Mouse (Mus musculus): Measurements from ENCODE around the gene Ap5m1. TPM values are rescaled to one million over a fixed set of nuclear protein-coding genes. Genes with fewer than 3 reads are reported as not detected.

Ap5m1 gene
- 14.4 and 15.3 TPM in 2 replicates for polyA plus RNA-seq (2021; fragmentation: Nextera tagmentation)
- long read RNA-seq, experiment 1, full-length matches to known transcripts: 7 of 19 reads
- long read RNA-seq, experiment 1, partial matches to known transcripts: 2 of 19 reads
- long read RNA-seq, experiment 1, other reads (novel, unspliced or antisense): 10 of 19 reads
- long read RNA-seq, experiment 2, full-length matches to known transcripts: 46 of 72 reads
- long read RNA-seq, experiment 2, partial matches to known transcripts: 2 of 72 reads
- long read RNA-seq, experiment 2, other reads (novel, unspliced or antisense): 24 of 72 reads

DNA sequence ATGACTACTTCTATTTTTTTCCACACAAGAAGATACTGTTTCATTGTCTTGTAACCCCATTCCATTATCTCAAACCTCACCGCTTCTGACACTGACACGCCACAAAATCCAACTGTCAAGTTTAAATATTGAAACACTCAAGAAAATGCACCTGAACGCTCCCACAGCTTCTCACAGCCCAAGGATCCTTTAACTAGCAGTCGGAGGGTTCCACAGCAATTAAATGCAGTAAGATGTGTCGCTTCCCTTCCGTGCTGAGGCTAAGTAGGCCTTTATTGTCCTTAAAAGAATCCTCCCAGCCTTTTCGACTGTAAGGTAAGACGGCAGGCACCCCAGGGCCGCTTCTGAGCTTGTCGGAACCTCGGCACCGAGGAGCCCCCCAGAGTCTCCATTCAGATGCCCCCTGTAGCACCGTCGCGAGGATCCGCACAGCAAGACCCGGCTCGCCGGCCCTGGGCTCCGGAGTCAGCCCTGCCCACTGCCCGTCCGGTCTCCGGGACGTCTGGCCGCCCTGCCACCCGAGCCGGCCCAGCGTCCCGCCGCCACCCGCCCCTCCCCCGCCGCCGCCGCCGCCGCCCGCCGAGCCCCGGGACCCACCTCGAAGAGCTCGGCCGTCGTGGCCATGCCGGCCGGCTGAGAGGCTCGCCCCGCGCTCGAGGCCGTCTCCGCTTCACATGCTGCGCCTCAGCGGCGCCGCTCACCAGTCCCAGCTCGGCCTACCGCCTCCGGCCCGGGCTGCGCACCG lies at the start of gene Ap5m1:
Gene Ap5m1 (plus strand): TSS at position 569 of the 745 bp plus-strand sequence.

DNA sequence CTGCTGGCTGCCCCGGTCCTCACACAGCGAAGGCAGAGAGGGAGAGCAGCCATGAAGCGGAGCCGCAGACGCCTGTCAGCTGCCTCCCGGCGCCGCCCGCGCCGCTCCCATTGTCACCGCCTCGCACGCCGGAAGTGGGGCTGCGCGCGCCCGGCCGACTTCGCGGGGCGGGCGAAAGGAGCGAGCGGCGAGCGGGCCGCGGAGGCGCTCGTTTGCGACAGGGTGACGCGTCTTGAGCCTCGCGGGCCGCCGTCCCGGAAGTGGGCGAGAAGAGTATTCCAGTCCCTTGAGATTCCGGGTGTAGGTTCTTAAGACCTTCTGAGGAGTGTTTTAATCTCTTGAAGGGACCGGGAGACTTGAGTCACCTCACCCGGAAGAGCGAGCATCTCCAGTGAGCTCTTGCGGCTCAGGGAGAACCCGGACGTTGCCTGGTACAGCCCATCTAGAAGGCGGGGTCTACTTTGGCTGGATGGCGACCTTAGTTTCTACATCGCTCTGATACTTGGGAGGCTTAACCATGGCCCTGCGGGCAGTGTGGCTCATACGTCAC lies 452 bp downstream of the Ap5m1 start, which contains the start of gene Exoc5:
Gene Exoc5 (minus strand): TSS at position 380 of the 550 bp plus-strand sequence.

Other genes starting within 250 kb of the Ap5m1 start
- gene Exoc5, start 556 bp downstream of the Ap5m1 start, polyA plus RNA-seq (2021; fragmentation: Nextera tagmentation): 15.7 and 17.9 TPM in 2 replicates
- 3.5 and 4.0 TPM in 2 replicates for gene Naa30, start 106.1 kb downstream of the Ap5m1 start, polyA plus RNA-seq (2021; fragmentation: Nextera tagmentation)
- not detected in 2 replicates for gene ccdc198, start 179.4 kb downstream of the Ap5m1 start, polyA plus RNA-seq (2021; fragmentation: Nextera tagmentation)